Mouse (Mus musculus): ENCODE results near the gene Mapk6.

DNA sequence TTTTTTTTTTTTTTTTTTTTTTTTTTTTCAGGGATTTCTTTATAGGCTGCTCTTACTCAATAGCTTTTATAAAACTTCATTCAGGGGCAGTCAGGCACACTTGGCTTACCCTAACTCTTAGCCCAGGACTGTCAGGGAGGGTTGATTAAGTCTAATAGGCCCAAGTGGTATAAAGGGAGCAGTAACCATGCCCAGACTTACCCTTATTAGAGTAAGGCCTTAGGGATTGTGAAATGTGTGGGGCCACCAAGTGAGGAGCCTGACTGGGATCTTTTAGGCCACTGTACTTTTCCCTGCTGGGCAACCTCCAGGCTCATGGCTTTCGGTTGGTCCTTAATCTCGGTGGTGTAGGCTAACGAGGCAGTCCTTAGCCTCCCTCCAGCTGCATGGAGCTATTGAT lies 61.2 kb downstream of the Mapk6 start:
- no peak for TF ChIP-seq CTCF (conservative IDR thresholded peaks at IDR 0.05; ENCODE audit: insufficient read depth, insufficient read length, low read depth, low read length)
- no peak for TF ChIP-seq POLR2A (IDR thresholded peaks at IDR 0.05; ENCODE audit: low read depth, low read length)
